Mouse (Mus musculus): ENCODE data around the gene Pitx1. TPM values are rescaled to one million over a fixed set of nuclear protein-coding genes. Genes with fewer than 3 reads are reported as not detected.

Pitx1 gene
- polyA plus RNA-seq, 1 experiment from 2014 or later, result 0.32 TPM

GRCm38 (mm10) chr13:55830833-55831721 is 4.9 kb downstream of the Pitx1 start:
- peak overlapping the region; percentile 26 for H3K4me3 ChIP-seq (replicated peaks)
- H3K27ac ChIP-seq, result no peak overlapping the region
- no peaks in the 10 kb centered on the region for H3K36me3 ChIP-seq
- DNase-seq (no peak), ATAC-seq (ENCODE audit: low read depth) (no peak)
- no peak overlapping the region for H3K9ac ChIP-seq
- no peaks in the 10 kb centered on the region for H3K9me3 ChIP-seq (replicated peaks)
- H3K4me2 ChIP-seq, result peak overlapping the region; percentile 39
- peaks cover 6% of the 10 kb centered on the region for H3K4me1 ChIP-seq (replicated peaks)
- WGBS (ENCODE audit: insufficient replicate concordance), result 2% methylated on average over 38 of the region's 82 CpGs
- H3K27me3 ChIP-seq, result peaks cover 98% of the 10 kb centered on the region

DNA sequence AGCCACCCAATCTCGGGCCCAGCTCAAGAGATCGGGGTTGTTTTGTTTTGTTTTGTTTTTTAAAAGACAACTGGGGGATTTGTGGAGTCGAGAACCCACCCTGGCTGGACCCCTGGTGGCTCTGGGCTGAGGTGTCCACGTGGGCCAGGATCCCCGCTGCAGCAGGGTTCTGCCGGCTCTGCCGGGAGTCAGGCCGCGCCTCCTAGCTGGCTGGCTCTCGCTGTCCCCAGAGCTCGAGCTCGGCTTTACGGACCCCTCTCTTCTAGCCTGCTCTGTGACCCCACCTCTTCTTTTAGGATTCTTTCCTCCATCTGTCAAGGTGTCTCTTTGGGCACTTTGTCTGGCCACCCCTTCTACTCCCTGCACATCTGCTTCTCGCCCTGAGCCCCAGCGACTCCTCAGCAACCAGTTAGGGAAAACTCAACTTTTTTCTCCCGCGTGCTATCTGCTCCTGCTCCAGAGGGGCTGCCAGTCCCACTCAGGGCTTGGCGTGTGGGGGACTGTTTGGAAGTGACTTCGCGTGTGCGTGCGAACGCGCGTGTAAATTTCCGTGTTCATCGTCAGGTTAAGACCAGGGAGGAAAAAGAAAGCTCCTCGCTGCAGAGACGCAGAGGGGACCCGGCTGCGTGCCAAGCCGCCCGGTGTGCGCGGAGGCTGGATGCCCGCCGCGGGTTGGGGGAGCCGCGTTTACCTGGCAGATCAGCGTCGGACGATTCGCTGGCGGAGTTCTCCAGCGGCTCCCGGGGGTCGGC is 5.7 kb downstream of the Pitx1 start:
- Histone ChIP-seq H3K9ac (no peak overlapping the region), H3K9me3 (replicated peaks) (no peaks in the 10 kb centered on the region), H3K4me1 (replicated peaks) (peaks cover 6% of the 10 kb centered on the region), H3K27me3 (peaks cover 98% of the 10 kb centered on the region), H3K27ac (no peak overlapping the region), H3K36me3 (no peaks in the 10 kb centered on the region), H3K4me2 (peak overlapping the region; percentile 39), H3K4me3 (replicated peaks) (peak overlapping the region; percentile 26)
- ATAC-seq (ENCODE audit: low read depth) (no peak), DNase-seq (no peak)
- WGBS (ENCODE audit: insufficient replicate concordance), result 1% methylated on average over 48 of the region's 48 CpGs

GRCm38 (mm10) chr13:55829018-55829655 is 6.9 kb downstream of the Pitx1 start:
- H3K27ac ChIP-seq, result no peak overlapping the region
- H3K4me3 ChIP-seq (replicated peaks), result no peak overlapping the region
- 3% methylated on average over 12 of the region's 12 CpGs for WGBS (ENCODE audit: insufficient replicate concordance)

GRCm38 (mm10) chr13:55828141-55829017 is 7.6 kb downstream of the Pitx1 start:
- 0 out of 2 replicates have a peak overlapping the region, but pooled peaks have one; percentile 15 for H3K4me3 ChIP-seq (replicated peaks)
- WGBS (ENCODE audit: insufficient replicate concordance), result 2% methylated on average over 50 of the region's 50 CpGs
- DNase-seq (no peak), ATAC-seq (ENCODE audit: low read depth) (no peak)
- no peak overlapping the region for H3K9ac ChIP-seq
- H3K4me1 ChIP-seq (replicated peaks), result peaks cover 6% of the 10 kb centered on the region
- peaks cover 98% of the 10 kb centered on the region for H3K27me3 ChIP-seq
- H3K27ac ChIP-seq, result no peak overlapping the region
- peak overlapping the region; percentile 6; the same call in 1 of the 2 replicates for H3K4me2 ChIP-seq
- H3K36me3 ChIP-seq, result no peaks in the 10 kb centered on the region
- no peaks in the 10 kb centered on the region for H3K9me3 ChIP-seq (replicated peaks)

More at GRCm38 (mm10) chr13:55829018-55829655, 6.9 kb downstream of the Pitx1 start:
- Histone ChIP-seq H3K9ac (no peak overlapping the region), H3K27me3 (peaks cover 98% of the 10 kb centered on the region), H3K9me3 (replicated peaks) (no peaks in the 10 kb centered on the region), H3K36me3 (no peaks in the 10 kb centered on the region), H3K4me1 (replicated peaks) (peaks cover 6% of the 10 kb centered on the region), H3K4me2 (no peak overlapping the region)
- ATAC-seq (ENCODE audit: low read depth) (no peak), DNase-seq (no peak)

- H3K9me3 ChIP-seq (replicated peaks), result no peaks in the 10 kb centered on the region
- H3K9ac ChIP-seq, result no peak overlapping the region
- no peak for ATAC-seq (ENCODE audit: low read depth)
- H3K27ac ChIP-seq, result no peak overlapping the region
- 4% methylated on average over 6 of the region's 6 CpGs for WGBS (ENCODE audit: insufficient replicate concordance)
- no peak for DNase-seq
- 0 out of 2 replicates have a peak overlapping the region, but pooled peaks have one; percentile 15 for H3K4me3 ChIP-seq (replicated peaks)
- peaks cover 98% of the 10 kb centered on the region for H3K27me3 ChIP-seq
- H3K4me1 ChIP-seq (replicated peaks), result peaks cover 6% of the 10 kb centered on the region
- H3K36me3 ChIP-seq, result no peaks in the 10 kb centered on the region
- peak overlapping the region; percentile 6; the same call in 1 of the 2 replicates for H3K4me2 ChIP-seq
Measured at GRCm38 (mm10) chr13:55827679-55828140, 8.3 kb downstream of the Pitx1 start.

DNA sequence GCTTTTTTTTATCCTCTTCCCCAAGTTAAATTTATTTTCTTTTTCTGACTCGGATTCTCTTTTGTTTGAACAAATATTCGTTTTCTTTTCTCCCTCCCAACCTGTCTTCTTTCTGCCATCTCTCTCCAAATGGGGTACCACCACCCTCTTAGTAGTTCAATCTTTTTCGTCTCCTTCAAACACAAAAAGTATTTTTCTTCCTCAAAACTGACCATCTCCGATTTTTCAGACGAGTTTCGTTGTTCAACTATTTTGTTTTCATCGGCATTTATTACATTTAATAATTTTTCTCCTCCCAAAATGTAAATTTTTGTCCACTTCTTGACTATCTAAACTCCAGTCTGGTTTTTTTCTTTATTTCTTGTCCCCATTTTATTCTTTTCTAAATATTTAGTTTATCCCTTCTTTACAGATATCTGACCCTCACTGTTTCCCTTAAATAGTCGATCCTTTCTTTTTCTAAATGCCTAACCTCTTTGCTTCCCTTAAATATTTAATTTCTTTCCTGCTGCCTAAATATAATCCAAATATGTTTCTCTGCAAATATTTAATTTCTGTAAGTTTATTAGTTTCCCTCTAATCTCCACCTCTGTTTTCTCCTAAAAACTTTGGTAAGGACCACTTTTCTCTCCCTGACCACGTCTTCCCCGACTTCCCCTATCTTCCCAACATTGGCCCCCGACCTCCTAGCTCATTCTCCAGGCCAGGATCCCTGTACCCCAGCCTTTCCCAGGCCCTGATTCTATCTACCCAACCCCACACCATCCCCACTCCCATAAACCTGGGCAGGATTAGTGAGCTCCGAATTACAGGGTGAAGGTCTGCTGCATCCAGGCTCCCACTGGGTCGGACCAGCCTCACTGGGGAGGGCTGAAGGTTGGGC is 9.0 kb downstream of the Pitx1 start:
- ATAC-seq (ENCODE audit: low read depth), result no peak
- Histone ChIP-seq H3K9ac (no peak overlapping the region), H3K9me3 (replicated peaks) (no peaks in the 10 kb centered on the region), H3K36me3 (no peaks in the 10 kb centered on the region), H3K27ac (no peak overlapping the region), H3K27me3 (peaks cover 98% of the 10 kb centered on the region), H3K4me3 (replicated peaks) (no peak overlapping the region), H3K4me2 (no peak overlapping the region), H3K4me1 (replicated peaks) (peaks cover 6% of the 10 kb centered on the region)
- DNase-seq, result no peak
- 6% methylated on average over 13 of the region's 13 CpGs for WGBS (ENCODE audit: insufficient replicate concordance)

DNA sequence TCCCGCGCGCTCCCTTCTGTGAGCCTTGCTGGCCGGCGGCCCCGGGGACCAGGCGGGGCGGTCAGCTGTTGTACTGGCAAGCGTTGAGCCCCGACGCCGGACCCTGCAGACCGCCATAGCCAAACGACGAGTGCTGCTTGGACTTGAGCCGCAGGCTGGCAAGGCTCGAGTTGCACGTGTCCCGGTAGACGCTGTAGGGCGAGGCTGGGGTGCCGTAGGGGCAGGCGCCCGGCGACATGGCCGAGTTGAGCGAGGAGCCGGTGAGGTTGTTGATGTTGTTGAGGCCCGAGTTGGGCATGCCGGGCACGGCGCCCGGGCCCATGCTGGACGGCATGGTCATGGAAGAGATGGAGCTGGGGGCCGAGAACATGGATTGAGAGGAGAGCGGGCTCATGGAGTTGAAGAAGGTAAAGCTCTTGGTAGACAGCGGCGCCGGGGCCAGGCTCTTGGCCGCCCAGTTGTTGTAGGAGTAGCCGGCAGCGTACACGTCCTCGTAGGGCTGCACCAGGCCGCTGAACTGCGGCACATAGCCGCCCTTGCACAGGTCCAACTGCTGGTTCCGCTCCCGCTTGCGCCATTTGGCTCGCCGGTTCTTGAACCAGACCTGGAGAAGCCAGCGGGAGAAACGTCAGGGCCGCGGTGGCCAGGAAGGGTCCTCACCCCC is 9.9 kb downstream of the Pitx1 start:
- H3K27me3 ChIP-seq, result peaks cover 98% of the 10 kb centered on the region
- H3K4me3 ChIP-seq (replicated peaks), result no peak overlapping the region
- DNase-seq (no peak), ATAC-seq (ENCODE audit: low read depth) (no peak)
- WGBS (ENCODE audit: insufficient replicate concordance), result 4% methylated on average over 56 of the region's 56 CpGs
- H3K9ac ChIP-seq, result no peak overlapping the region
- H3K4me1 ChIP-seq (replicated peaks), result peaks cover 6% of the 10 kb centered on the region
- no peak overlapping the region for H3K4me2 ChIP-seq
- H3K9me3 ChIP-seq (replicated peaks), result no peaks in the 10 kb centered on the region
- no peak overlapping the region for H3K27ac ChIP-seq
- H3K36me3 ChIP-seq, result no peaks in the 10 kb centered on the region

- Histone ChIP-seq H3K27me3 (peaks cover 90% of the 10 kb centered on the region), H3K4me3 (replicated peaks) (no peak overlapping the region), H3K9ac (no peak overlapping the region), H3K4me1 (replicated peaks) (peaks cover 4% of the 10 kb centered on the region; the same call in 1 of the 2 replicates), H3K36me3 (no peaks in the 10 kb centered on the region), H3K4me2 (no peak overlapping the region), H3K27ac (no peak overlapping the region), H3K9me3 (replicated peaks) (no peaks in the 10 kb centered on the region)
- ATAC-seq (ENCODE audit: low read depth), result no peak
- WGBS (ENCODE audit: insufficient replicate concordance), result 5% methylated on average over 32 of the region's 32 CpGs
- DNase-seq, result no peak
Measured at GRCm38 (mm10) chr13:55825245-55825681, 10.7 kb downstream of the Pitx1 start.

DNA sequence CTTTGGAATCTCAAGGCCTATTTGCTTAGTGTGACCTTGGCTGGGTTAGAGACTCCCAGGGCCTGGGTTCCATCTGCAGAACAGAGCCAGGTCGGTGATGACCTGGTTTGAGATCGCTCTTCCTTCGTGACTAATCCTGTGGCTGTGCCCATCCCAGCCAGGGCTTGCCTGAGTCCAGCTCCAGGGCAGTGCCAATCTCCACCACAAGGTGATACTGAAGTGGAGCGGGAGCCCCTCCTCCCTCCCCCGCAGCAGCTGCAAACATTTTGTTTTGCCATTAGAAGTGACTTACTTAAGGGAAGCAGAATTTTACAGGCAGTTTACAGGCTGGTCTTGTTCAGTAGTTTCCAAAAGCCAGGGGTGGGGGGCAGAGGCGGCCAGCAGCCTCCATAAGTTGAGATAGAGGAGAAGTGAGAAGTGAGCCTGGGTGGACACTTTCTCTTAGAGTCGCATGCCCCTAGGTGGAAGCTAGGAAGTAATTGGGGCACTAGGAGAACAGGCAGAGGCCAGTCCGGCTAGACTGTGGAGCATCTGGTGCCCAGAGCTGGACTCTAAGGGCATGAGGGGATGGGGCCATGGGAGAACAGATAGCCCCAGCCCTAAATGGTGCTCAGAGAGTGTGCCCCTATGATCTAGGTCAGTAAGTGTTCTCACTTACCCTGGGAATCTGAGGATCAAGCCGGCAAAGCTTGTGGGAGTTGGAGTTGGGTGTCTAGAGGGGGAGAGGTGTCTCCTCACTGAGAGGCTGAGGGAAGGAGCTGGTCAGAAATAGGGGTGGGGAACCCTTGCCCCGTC is 11.6 kb downstream of the Pitx1 start:
- 13% methylated on average over 10 of the region's 10 CpGs for WGBS (ENCODE audit: insufficient replicate concordance)
- Histone ChIP-seq H3K4me3 (replicated peaks) (no peak overlapping the region), H3K9ac (no peak overlapping the region), H3K9me3 (replicated peaks) (no peaks in the 10 kb centered on the region), H3K4me1 (replicated peaks) (peaks cover 4% of the 10 kb centered on the region; the same call in 1 of the 2 replicates), H3K36me3 (no peaks in the 10 kb centered on the region), H3K27me3 (peaks cover 81% of the 10 kb centered on the region), H3K4me2 (no peak overlapping the region), H3K27ac (no peak overlapping the region)
- ATAC-seq (ENCODE audit: low read depth) (no peak), DNase-seq (no peak)
